10 mouse cellular contexts compared by ENCODE assay signal in genomic region chr2:167828258-167828657, GRCm38 (mm10).
DNase-seq lines count a peak whose midpoint lies in the region; ATAC-seq lines count a peak whose summit lies in the region.
"Had no signal": no experiment of that assay in that cellular context is flagged by ENCODE, and none has a peak within 500 bp of the region (broad histone marks: within the 10 kb centered on the region; RNA-seq: fewer than 3 reads in every experiment).

No protein-coding gene starts in this region.

- no peak overlapping the region for H3K9ac ChIP-seq in lung, embryonic 16.5 days (ENCODE audit: low read length)
- peak overlapping the region; percentile 54; the same call in 1 of the 2 replicates for H3K9ac ChIP-seq in heart, embryonic 11.5 days (ENCODE audit: low read depth, low read length)
- no peak overlapping the region for H3K9ac ChIP-seq in liver, embryonic 15.5 days
- no peak overlapping the region for H3K9ac ChIP-seq in midbrain, embryonic 11.5 days (ENCODE audit: low read length)
- H3K9ac ChIP-seq: hindbrain, embryonic 14.5 days; limb, embryonic 12.5 days had no signal

- no peak for ATAC-seq in lung, embryonic 16.5 days (ENCODE audit: low read depth)
- peak; percentile 57 for ATAC-seq in heart, embryonic 11.5 days (replicated peaks; ENCODE audit: insufficient number of reproducible peaks, low FRiP score, low TSS enrichment)
- peak; percentile 47 for ATAC-seq in liver, embryonic 15.5 days (ENCODE audit: insufficient read depth)
- ATAC-seq in midbrain, embryonic 11.5 days (ENCODE audit: low FRiP score), result no peak
- no peak for ATAC-seq in granulocyte monocyte progenitor cell, adult 5-6 weeks (replicated peaks; ENCODE audit: poor library complexity, severe bottlenecking)

- no peak overlapping the region for H3K4me2 ChIP-seq in lung, embryonic 16.5 days (ENCODE audit: low read depth, low read length)
- no peak overlapping the region for H3K4me2 ChIP-seq in heart, embryonic 11.5 days
- H3K4me2 ChIP-seq in liver, embryonic 15.5 days, result no peak overlapping the region
- no peak overlapping the region for H3K4me2 ChIP-seq in midbrain, embryonic 11.5 days
- H3K4me2 ChIP-seq: hindbrain, embryonic 14.5 days; limb, embryonic 12.5 days had no signal

- no peaks in the 10 kb centered on the region for H3K27me3 ChIP-seq in lung, embryonic 16.5 days (ENCODE audit: control insufficient read depth, insufficient read depth, low read depth, low read length)
- H3K27me3 ChIP-seq in heart, embryonic 11.5 days (ENCODE audit: control insufficient read depth, insufficient read depth, low read length), result no peaks in the 10 kb centered on the region; the same call in 1 of the 2 replicates
- no peaks in the 10 kb centered on the region for H3K27me3 ChIP-seq in liver, embryonic 15.5 days
- H3K27me3 ChIP-seq in midbrain, embryonic 11.5 days (ENCODE audit: control insufficient read depth, insufficient read depth, low read length), result no peaks in the 10 kb centered on the region
- H3K27me3 ChIP-seq: limb, embryonic 12.5 days had no signal

- no peaks in the 10 kb centered on the region for H3K36me3 ChIP-seq in lung, embryonic 16.5 days (ENCODE audit: control insufficient read depth, insufficient read depth, low read length)
- no peaks in the 10 kb centered on the region for H3K36me3 ChIP-seq in heart, embryonic 11.5 days (ENCODE audit: control insufficient read depth, insufficient read depth, low read length)
- no peaks in the 10 kb centered on the region for H3K36me3 ChIP-seq in liver, embryonic 15.5 days (replicated peaks)
- no peaks in the 10 kb centered on the region for H3K36me3 ChIP-seq in midbrain, embryonic 11.5 days (ENCODE audit: control insufficient read depth, insufficient read depth, low read length)
- H3K36me3 ChIP-seq: limb, embryonic 12.5 days had no signal

- 24% methylated on average over 5 of the region's 5 CpGs for WGBS in lung, embryonic 16.5 days
- 17% methylated on average over 5 of the region's 5 CpGs for WGBS in heart, embryonic 11.5 days (ENCODE audit: insufficient replicate concordance)
- WGBS in liver, embryonic 15.5 days (ENCODE audit: insufficient replicate concordance), result 45% methylated on average over 5 of the region's 5 CpGs
- 65% methylated on average over 5 of the region's 5 CpGs for WGBS in midbrain, embryonic 11.5 days

- peak overlapping the region; percentile 1; the same call in 1 of the 2 replicates for H3K27ac ChIP-seq in lung, embryonic 16.5 days (ENCODE audit: low read length)
- H3K27ac ChIP-seq in heart, embryonic 11.5 days (ENCODE audit: low read depth, low read length), result peak overlapping the region; percentile 74
- H3K27ac ChIP-seq in liver, embryonic 15.5 days (replicated peaks), result no peak overlapping the region
- no peak overlapping the region for H3K27ac ChIP-seq in midbrain, embryonic 11.5 days (ENCODE audit: low read depth, low read length)
- H3K27ac ChIP-seq: hindbrain, embryonic 14.5 days; limb, embryonic 12.5 days had no signal

- H3K4me3 ChIP-seq in lung, embryonic 16.5 days (ENCODE audit: low read length), result no peak overlapping the region
- H3K4me3 ChIP-seq in heart, embryonic 11.5 days (ENCODE audit: low read depth, low read length), result no peak overlapping the region
- no peak overlapping the region for H3K4me3 ChIP-seq in liver, embryonic 15.5 days (replicated peaks)
- no peak overlapping the region for H3K4me3 ChIP-seq in midbrain, embryonic 11.5 days (ENCODE audit: low read depth, low read length)
- H3K4me3 ChIP-seq: limb, embryonic 12.5 days had no signal

- no peaks in the 10 kb centered on the region for H3K9me3 ChIP-seq in lung, embryonic 16.5 days (ENCODE audit: control insufficient read depth, low read length)
- H3K9me3 ChIP-seq in heart, embryonic 11.5 days (replicated peaks; ENCODE audit: control insufficient read depth, low read length), result no peaks in the 10 kb centered on the region
- H3K9me3 ChIP-seq in liver, embryonic 15.5 days (replicated peaks), result no peaks in the 10 kb centered on the region
- no peaks in the 10 kb centered on the region for H3K9me3 ChIP-seq in midbrain, embryonic 11.5 days (ENCODE audit: control insufficient read depth, low read length)
- H3K9me3 ChIP-seq: limb, embryonic 12.5 days had no signal

- no peak for DNase-seq in lung, postnatal 14 days
- DNase-seq in adrenal gland, adult 8-10 months, result peak; percentile 75
- no peak for DNase-seq in midbrain, embryonic 11.5 days (ENCODE audit: low spot score, missing footprints)
- DNase-seq in layer of hippocampus, adult 9-11 months, result no peak

- peaks cover 46% of the 10 kb centered on the region for H3K4me1 ChIP-seq in lung, embryonic 16.5 days (replicated peaks; ENCODE audit: control insufficient read depth, insufficient read depth, low read length)
- peaks cover 35% of the 10 kb centered on the region for H3K4me1 ChIP-seq in heart, embryonic 11.5 days (ENCODE audit: control insufficient read depth, insufficient read depth, low read length)
- H3K4me1 ChIP-seq in liver, embryonic 15.5 days (replicated peaks), result peaks cover 31% of the 10 kb centered on the region
- H3K4me1 ChIP-seq in midbrain, embryonic 11.5 days (ENCODE audit: control insufficient read depth, insufficient read depth, low read length), result no peaks in the 10 kb centered on the region; the same call in 1 of the 2 replicates

Comparison
In these comparisons a context has a peak if more than half of its experiments do, and no peak if none do; other contexts are left out.
1. ATAC-seq: peak in heart, embryonic 11.5 days (single experiment) and liver, embryonic 15.5 days (single experiment); none in lung, embryonic 16.5 days (single experiment), midbrain, embryonic 11.5 days (single experiment) and granulocyte monocyte progenitor cell, adult 5-6 weeks (single experiment).
2. H3K27ac ChIP-seq: peak in lung, embryonic 16.5 days (single experiment) and heart, embryonic 11.5 days (single experiment); none in liver, embryonic 15.5 days (single experiment) and midbrain, embryonic 11.5 days (single experiment).